Mouse (Mus musculus) erythroblast, embryonic 14.5 days (primary cell): ENCODE results near the gene Pou2f1.

Experiments used
- GATA1 ChIP-seq: IDR thresholded peaks from 2 replicates; pipeline ENCODE4 v1.6.1; 2012; ENCODE audit warnings: low read length, inconsistent platforms, mixed read lengths
- TAL1 ChIP-seq: IDR thresholded peaks from 3 replicates; pipeline ENCODE4 v1.6.1; 2012; ENCODE audit warnings: low read length, inconsistent platforms, mixed read lengths

DNA sequence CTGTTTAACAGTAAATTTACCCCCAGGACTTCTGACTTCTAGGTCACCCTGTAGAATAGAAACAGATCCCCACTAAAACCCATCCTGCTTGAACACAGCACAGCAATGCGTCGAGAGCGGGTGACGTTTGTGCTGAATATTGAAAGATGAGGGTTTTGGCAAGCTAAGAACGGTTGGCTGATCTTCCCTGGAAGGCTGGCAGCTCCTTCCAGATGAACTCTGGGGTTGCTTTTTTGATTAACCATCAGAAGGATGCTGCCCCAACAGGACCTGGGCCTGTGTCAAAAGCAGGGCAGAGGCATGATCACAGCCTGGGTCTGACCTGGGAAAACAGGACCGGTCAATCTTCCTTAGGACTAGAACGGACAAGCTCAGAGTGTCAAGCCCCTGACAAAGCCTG is 160.3 kb downstream of the Pou2f1 start:
- TF ChIP-seq TAL1, result no peak
- no peak for TF ChIP-seq GATA1
